Mouse (Mus musculus): ENCODE results near the gene Olfr1248.
"Not testable (repeated sequence)": the region's sequence is repeated elsewhere in the genome, so short reads cannot be mapped to it uniquely, and the experiment has no call there.

Gene Olfr1248

GRCm38 (mm10) chr2:89618145-89618544 is at the start of gene Olfr1248:
Gene Olfr1248 (minus strand): TSS chr2:89618245.
- DNase-seq, result not testable (repeated sequence)

- no peak for DNase-seq
Observed at GRCm38 (mm10) chr2:89661367-89661766, 43.3 kb upstream of the Olfr1248 start, which contains the start of gene Olfr1250. Gene Olfr1250 (minus strand): TSS chr2:89661467.

- DNase-seq, result no peak
Observed at GRCm38 (mm10) chr2:89634883-89635282, 16.8 kb upstream of the Olfr1248 start, which contains the start of gene Olfr1249. Gene Olfr1249 (minus strand): TSS chr2:89634983.

- DNase-seq, result no peak
Observed at GRCm38 (mm10) chr2:89614030-89614429, 4.0 kb downstream of the Olfr1248 start, which contains the start of gene Olfr1247. Gene Olfr1247 (minus strand): TSS chr2:89614130.

GRCm38 (mm10) chr2:89593057-89593456 is 25.0 kb downstream of the Olfr1248 start, which contains the start of gene Olfr1246:
Gene Olfr1246 (minus strand): TSS chr2:89593157.
- no peak for DNase-seq

- no peak for DNase-seq
Observed at GRCm38 (mm10) chr2:89578347-89578746, 39.7 kb downstream of the Olfr1248 start, which contains the start of gene Olfr1245. Gene Olfr1245 (minus strand): TSS chr2:89578447.
